Mouse (Mus musculus) heart, adult 2 months (tissue): Measurements from ENCODE around the gene Fgfr2.

ENCODE experiments used
- CTCF ChIP-seq: fragments of 200-600 bp; IDR thresholded peaks from 2 replicates; pipeline ENCODE4 v1.8.1; 2022; ENCODE audit warnings: antibody characterized with exemption, mild to moderate bottlenecking, moderate library complexity
- EP300 ChIP-seq: fragments of 200-500 bp; IDR thresholded peaks from 2 replicates; pipeline ENCODE4 v1.6.1; 2011; ENCODE audit warnings: low read depth, low read length, control low read depth; ENCODE audit not compliant: insufficient read depth
- POLR2A ChIP-seq: fragments of 200-500 bp; IDR thresholded peaks from 2 replicates; pipeline ENCODE4 v1.6.1; 2011; ENCODE audit warnings: mild to moderate bottlenecking, low read depth, low read length, control low read depth; ENCODE audit not compliant: insufficient read depth

DNA sequence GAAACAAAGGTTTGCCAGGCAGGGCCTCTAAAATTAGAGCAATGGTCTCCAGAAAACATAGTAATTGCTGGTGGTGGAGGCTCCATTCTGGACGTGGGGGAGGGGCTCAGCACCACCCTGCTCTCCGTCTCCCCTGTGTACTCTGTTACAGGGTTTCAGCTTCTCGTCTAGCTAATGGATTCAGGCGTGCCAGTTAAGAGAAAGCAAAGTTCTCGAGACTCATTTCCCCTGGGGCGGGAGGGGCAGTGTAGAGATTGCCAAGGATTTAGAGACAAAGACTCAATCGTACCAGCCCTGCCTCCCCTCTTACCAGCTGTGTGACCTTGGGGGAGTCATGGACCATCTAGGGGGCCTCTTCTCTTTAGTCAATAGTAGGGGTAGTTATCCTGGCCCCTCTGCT, 2473.9 kb downstream of the Fgfr2 start:
- TF ChIP-seq CTCF (no peak), POLR2A (no peak), EP300 (no peak)
